Mouse (Mus musculus) yolk sac, embryonic 10.5 days (tissue): Measurements from ENCODE around the gene Anapc7.
A peak's percentile ranks its signal among the peaks of the same experiment; 100 is the strongest.

Experiments
- DNase-seq: peaks from one replicate; pipeline ENCODE4 v3.0.0-alpha.2; 2017; ENCODE audit warnings: low spot score

Gene Anapc7

GRCm38 (mm10) chr5:122421271-122422068, at the start of gene Anapc7:
Gene Anapc7 (plus strand): TSS chr5:122421693.
- no peak for DNase-seq

DNA sequence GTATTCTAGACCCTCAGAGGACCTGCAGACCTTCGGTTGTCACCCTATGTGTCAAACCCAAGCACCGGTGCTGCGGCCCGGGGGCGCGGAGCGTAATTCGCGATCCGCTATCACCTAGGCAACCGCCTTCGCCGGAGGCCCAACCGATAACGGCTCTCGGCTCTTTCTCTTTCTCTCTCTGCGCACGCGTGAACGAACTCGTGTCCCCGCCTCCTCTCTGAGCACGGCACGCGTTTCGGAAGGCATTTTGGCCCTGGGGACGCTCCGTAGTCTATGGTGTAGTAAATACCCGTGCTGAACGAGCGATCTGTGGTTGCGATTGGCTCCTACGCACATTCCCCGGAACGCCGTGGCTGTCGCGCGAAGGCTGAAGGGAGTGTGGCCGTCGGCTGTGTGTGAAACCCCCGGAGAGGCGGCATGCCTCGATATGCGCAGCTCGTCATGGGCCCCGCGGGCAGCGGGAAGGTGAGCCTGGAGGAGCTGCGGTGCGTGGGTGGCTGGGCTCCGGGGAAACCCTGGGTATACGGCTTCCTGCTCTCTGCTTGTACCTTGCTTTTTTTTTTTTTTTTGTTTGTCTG, 49.2 kb upstream of the Anapc7 start, which contains the start of gene Fam216a:
TSS of gene Fam216a (minus strand) at position 173 of the 578 bp plus-strand sequence.
- DNase-seq = peak; percentile 100

- no peak for DNase-seq
These were observed 48.6 kb upstream of the Anapc7 start for GRCm38 (mm10) chr5:122372878-122373277.

GRCm38 (mm10) chr5:122377101-122377833, 44.2 kb upstream of the Anapc7 start:
- no peak for DNase-seq

DNA sequence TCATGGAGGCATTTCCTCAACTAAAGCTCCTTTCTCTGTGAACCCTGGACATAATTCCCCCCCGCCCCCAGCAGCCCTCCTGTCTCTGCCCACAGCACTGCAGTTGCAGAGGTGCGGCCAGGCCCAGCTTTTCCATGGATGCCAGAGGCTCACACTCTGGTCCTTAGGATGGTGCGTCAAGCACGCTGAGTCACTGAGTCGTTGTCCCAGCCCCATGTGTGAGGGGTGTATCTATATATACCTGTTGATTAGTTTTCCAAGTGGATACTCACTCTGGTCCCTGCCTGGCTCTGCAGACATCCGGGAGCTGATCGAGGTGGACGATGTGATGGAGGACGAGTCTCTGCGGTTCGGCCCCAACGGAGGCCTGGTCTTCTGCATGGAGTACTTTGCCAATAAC, 43.3 kb upstream of the Anapc7 start:
- no peak for DNase-seq

DNA sequence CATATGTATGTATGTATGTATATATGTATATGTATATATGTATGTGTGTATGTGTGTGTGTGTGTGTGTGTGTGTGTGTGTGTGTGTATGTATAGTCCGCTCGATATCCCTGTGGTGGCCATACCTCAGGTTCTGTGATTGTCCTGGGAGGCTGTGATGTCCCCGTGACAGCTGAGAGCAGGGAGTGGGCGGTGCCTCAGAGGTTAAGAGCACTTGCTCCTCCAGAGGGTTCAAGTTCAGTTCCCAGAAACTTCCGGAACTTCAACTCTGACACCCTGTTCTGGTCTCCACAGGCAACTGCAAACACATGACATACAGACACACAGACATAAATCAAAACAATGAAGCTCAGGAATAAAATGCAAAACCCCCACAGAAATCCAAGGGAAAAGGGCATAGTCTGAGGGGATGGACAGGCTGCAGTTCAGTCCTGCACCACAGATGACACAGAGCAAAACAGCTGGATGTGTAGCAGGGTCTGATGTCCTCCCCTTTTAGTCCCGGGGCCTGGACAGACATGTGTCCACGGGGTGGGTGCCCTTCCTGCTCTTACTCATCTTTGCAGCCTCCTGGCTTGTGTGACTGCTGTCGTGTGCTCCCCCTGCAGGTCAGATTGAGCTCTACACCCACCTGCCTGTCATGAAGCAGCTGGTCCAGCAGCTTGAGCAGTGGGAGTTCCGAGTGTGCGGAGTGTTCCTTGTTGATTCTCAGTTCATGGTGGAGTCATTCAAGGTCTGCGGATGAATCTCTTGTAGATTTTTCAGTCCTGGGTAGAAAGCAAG, 41.9 kb upstream of the Anapc7 start:
- peak; percentile 40 for DNase-seq

GRCm38 (mm10) chr5:122390006-122390405, 31.5 kb upstream of the Anapc7 start:
- DNase-seq = no peak

- no peak for DNase-seq
These were observed 30.8 kb upstream of the Anapc7 start for GRCm38 (mm10) chr5:122390671-122391070.

DNA sequence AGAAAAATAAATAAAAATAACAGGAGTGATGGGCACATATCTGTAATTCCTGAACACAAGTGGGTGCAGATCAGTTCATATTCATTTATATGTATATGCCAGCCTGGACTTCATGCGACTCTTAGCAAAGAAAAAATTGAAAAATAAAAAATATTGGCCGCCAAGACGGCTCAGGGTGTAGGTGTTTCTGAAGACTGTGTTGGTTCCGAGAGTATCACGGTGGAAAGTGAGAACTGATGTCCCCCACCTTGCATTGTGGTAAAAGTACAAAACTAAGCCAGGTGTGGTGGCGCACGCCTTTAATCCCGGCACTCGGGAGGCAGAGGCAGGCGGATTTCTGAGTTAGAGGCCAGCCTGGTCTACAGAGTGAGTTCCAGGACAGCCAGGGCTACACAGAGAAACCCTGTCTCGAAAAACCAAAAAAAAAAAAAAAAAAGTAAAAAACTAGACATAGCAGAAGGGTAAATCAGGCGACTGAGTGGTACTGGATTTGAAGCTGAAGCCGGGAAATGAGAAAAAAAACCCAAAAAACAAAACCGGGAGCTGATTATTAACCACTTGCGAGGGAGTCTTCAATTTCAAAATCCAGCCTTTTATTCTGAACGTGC, 30.2 kb upstream of the Anapc7 start:
- DNase-seq = no peak

DNA sequence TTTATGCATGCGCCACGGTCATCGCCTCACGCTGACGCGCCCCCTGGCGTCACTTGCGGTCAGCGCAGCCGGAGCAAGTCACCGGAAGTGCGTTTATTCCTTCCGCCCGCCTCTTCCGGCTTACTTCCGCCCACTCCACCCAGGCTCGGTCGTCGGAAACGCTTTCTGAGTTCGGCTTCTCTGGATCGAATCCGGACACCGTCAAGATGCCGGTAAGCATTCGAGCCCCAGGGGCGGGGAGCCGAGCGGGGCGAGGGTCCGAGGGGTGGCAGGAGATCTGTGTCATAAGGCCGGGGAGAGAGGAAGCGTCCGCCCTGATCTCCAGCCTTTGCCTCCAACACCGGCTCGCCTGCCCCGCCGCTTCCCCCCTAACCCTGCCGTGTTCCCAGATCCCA, 29.7 kb upstream of the Anapc7 start, which contains the start of gene Arpc3:
TSS of gene Arpc3 (plus strand) at position 93 of the 395 bp plus-strand sequence.
- DNase-seq = peak; percentile 86

- DNase-seq = peak; percentile 21
These were observed 29.1 kb upstream of the Anapc7 start for GRCm38 (mm10) chr5:122392227-122393004.

- peak; percentile 23 for DNase-seq
These were observed 27.6 kb upstream of the Anapc7 start for GRCm38 (mm10) chr5:122393887-122394286.

- no peak for DNase-seq
These were observed 24.7 kb upstream of the Anapc7 start for GRCm38 (mm10) chr5:122396791-122397190.

DNA sequence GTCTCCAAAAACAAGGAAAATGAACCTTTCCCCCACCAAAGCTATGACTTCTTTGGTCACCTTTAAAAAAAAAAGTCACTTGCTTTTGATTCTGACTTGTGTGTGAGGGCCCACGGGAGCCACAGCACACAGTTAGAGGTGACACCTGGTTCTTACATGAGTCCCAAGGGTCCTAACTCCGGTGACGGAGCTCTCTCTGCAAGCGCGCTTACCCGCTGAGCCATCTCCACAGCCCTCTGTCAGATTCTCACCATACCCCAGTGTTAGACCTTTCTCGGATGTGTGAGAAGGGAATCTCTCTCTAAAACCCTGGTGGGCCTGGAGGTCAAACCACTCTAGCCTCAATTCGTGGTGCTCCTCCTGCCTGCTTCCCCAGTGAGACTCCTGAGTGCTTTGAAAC, 24.0 kb upstream of the Anapc7 start:
- no peak for DNase-seq

DNA sequence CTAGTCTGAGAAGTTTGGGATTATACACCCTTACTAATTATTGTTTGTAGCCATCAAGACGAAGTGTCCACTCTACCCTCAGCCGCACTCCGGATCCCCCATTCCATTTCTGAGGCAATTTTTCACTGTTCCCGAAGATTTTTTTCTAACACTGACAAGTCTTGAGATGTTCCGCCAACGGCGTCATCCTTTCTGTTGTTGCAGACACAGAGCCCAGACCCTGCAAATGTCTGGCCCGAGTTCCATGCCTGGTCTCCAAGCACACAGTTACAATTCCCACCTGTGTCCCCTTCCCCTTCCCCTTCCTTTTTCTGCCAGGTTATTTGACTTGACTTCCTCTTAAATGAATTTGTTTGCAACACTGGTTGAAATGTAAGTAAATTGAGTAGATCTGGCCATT, 21.6 kb upstream of the Anapc7 start:
- DNase-seq = no peak

DNA sequence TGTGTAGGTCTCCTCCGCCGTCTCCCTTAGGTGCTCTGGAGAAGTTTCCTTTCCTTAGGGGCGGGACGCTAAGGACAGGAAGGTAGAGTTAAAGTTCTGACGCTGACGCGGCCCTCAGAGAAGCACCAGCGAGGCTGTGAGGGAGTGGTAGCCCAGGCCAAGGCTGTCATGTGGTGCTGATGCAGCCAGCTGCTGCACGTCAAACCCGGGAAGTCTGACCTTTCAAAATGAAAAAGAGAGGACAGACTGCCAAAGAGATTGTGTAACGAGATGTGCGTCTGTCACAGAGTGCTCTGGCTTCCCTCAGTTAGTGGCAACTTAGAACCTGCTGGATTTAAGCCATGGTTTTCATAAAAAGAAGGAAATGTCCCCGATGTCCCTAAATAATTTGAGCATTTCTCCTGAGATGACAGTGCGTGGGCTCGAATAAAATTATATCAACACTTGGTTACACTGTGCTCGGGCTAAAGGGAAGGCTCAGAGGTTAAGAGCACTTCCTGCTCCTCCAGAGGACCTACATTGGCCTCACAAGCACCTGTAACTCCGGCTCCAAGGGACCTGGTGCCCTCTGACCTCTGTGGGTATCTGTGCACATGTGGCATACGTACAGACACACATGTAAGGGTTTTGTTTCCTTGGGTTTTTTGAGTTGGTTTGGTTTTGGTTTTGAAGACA, 20.7 kb upstream of the Anapc7 start:
- DNase-seq = no peak

DNA sequence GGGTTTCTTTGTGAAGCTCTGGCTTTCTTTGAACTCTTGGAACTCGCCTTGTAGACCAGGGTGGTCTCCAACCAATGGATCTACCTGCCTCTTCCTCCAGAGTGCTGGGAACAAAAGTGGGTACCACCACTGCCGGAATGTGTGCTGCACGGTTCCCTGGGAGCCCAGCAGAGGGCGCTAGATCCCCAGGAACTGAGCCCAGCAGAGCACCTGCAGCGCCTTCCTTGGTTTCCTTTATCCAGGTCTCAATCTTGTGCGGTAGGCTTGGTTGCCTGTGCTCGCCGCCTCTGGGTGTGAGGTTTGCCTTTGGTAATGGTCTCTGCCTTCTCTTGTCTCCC, 20.2 kb upstream of the Anapc7 start:
- peak; percentile 37 for DNase-seq

GRCm38 (mm10) chr5:122402160-122402559, 19.3 kb upstream of the Anapc7 start:
- DNase-seq = no peak

DNA sequence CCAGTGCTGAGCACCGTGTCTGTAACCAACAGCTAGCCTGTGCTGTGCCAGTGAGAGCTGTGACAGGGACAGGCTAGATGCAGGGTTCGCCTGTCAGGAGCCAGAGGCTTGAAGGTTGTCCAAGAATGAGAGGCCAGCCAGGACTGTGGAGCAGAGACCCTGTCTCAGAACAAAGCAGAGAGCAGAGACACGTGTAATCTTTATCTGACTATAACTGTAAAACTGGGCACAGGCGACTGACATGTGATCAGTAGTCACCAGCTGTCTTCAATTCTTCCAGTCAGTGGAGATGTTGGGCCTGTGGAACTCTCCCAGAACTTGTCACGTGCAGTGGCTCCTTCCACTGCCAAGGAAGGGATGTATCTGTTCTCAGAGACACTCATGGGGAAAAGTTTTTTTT, 18.7 kb upstream of the Anapc7 start:
- DNase-seq = no peak

DNA sequence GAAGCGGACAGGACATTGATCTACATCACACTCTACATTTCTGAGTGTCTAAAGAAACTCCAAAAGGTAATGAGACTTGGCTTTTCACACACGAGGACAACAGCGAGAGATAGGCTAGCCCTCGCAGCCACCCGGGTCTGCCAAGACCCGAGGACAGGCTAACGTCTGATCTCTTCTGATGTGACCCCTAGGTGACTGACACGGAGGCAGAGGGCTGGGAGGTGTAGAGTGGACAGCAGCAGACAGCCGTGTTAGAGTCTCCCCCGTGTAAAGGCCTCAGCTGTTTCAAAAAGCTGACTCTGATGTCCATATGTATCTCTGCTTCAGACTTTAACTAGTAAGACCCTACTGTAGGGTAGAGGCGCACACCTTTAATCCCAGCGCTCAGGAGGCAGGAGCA, 18.1 kb upstream of the Anapc7 start:
- DNase-seq = no peak
